Mouse (Mus musculus) urinary bladder, postnatal 10 days (tissue): Measurements from ENCODE around the gene Zcchc2.

ENCODE experiments used
- DNase-seq: peaks from one replicate; pipeline ENCODE4 v3.0.0; 2022; ENCODE audit warnings: low spot score

Zcchc2 gene

DNA sequence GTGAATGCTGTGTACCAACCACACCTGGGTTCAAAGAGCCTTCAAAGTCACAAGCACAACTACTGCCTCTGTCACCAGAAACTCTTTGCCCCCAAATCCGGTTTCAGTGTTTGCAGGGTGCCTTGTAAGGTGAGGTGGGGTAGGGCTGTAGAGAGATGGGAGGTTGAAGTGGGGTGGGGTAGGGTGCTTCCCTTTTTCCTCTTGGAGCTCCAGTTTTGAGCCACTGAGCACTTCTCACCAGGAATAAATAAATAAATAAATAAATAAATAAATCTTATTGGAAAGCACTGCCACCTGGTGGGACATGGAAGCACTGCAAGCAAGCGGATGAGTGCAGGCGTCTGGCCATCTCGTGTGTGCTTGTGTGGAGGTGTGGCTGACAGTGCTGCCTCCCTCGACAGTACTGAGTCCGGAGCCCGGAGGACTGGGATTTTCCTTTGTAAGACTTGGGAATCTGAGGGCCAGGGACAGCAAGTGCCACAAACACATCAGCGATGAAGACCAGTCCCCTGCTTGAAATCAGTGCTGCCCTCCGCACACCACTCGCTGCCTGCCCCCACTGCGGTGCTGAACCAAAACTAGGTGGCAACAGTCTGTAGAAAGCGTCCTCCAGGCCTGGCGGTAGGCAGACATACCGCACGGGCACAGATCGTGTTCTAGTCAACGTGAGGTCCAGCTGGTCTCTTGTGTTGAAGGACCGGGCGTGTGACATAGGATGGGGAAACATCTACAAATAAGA lies 46.8 kb downstream of the Zcchc2 start:
- no peak for DNase-seq

GRCm38 (mm10) chr1:106039326-106039725 lies 49.1 kb downstream of the Zcchc2 start:
- no peak for DNase-seq

GRCm38 (mm10) chr1:106040271-106040670 lies 50.1 kb downstream of the Zcchc2 start:
- no peak for DNase-seq

DNA sequence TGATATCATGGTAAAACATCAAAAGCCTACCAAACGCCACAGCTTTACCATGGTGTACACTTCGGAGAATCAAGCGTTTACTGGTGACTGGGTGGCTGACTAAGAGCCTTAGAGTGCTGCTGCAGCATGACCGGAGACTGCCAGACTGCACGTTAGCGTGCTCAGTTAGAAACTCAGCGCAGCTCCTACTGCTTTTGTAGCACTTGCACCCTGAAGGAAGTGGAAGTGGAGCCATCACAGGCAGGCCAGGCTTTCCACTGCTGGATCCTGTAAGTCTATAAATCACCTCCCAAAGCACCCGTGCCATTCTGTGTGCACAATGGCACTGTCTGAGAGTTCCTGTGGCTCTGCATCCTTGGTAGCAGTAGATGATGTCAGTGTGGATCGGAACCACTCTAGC lies 52.0 kb downstream of the Zcchc2 start:
- no peak for DNase-seq

DNA sequence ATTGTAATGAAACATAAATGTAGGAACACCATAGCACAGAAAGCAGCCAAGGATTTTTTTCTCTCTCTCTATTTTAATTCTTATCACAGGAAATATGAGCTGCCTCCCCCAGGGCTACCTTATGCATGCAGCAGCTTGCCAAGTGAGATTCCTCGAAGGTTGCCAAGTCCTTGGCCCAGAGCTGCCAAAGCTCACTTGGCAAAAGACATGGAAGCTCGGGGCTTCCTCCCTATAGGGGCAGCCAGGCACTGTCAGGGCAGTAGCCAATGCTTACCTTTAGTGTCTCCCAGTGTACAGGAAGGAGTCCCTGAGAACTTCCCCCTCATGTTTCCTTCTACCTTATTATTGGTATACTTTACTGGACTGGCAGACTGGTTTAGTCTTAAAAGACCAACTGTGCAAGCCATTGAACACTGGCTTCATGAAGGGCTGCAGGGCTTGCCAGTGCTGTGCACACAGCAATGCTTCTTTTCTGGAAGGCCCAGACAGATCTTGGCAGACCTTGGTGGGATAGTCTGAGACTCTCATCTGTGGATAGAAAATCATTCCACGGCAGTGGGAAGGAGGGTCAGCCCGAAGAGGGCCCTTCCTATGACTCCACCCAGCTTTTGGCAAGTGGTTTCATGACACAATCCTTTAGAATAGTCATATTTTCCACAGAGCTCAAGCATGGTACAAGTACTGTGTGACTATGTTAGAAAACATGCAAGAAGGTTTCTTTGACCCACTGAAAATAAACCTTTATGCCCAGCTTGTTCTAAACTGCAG lies 53.0 kb downstream of the Zcchc2 start:
- DNase-seq = no peak

GRCm38 (mm10) chr1:106049036-106049435 lies 58.8 kb downstream of the Zcchc2 start:
- no peak for DNase-seq

GRCm38 (mm10) chr1:106054978-106055377 lies 64.8 kb downstream of the Zcchc2 start:
- DNase-seq = no peak

DNA sequence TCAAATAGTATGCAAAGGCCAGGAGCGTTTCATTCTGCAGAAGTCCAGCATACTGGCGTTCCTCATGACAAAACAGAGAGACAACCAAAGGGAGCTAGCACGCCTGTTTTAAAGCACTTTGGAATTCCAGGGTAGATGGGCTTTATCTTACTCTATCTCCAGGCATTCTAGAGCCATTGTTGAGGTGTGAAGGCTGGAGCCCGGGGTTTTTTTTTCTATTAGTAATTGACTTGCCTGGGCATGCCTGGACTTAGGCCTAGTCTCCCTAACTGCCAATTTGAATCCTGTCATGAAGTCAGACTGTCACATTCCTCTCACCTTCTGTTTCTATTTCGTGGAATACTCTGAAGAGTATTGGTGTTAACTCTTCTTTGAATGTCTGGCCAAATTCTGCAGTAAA lies 68.1 kb downstream of the Zcchc2 start:
- no peak for DNase-seq

DNA sequence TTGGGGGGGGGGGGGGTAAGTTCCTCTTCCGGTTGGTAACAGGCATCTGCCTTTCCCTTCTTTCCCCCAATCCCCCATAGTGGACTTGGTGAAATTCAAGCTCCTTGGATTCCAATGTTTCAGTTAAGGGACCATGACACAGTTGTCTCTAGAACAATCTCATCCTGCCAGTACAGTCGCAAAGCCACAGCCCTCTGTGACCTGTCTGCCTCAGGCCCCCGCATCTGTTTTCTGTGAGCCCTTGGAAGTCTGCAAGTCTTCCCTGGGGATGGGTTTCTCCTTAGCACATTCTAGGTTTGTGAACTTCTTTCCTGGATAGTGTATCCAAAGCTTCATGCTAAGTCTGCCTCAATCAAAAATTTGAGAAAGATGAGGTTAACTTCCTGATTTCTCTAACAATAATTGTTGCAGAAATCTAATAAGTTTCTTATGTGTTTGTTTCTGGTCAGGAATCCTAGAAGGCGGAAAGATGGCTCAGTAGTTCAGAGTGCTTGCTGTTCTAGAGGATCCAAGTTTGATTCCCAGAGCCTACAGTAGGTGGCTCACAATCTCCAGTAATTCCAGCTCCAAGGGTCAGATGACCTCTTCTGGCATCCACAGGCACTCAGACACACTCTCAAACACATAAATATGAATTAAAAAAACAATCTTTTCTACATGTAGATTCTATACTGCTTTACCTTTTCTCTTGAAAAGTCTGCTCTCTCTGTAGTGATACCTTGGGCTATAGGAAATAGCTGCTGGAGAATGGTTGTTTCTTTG lies 69.5 kb downstream of the Zcchc2 start:
- no peak for DNase-seq

- DNase-seq = no peak
Measured at GRCm38 (mm10) chr1:106061185-106061910, 71.1 kb downstream of the Zcchc2 start.

- no peak for DNase-seq
Measured at GRCm38 (mm10) chr1:106062891-106063590, 72.8 kb downstream of the Zcchc2 start.

DNA sequence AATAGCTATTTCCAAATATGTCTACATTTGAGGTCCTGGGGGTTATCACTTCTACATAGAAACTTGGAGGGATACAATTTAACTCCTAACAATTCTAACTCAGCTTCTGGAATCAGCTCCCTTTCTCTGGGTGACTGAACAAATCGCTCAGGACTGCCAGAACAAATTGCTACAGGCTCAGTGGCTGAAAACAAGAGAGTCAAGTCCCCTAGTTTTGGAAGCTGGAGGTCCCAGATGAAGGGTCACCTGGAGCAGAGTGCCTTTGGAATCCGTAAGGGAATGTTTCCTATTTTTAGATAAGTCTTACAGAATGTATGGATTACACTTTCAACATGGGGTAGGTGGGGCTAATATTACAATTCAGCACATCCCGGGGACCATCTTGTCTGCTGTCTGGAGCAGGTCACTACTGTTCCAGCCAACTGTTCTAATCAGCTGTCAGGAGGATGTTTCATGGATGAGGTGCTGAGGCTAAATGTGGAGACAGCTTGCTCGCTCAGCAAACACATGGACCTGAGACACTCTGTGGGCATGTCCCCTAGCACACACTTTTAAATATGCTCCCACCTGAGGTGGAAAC lies 73.5 kb downstream of the Zcchc2 start:
- no peak for DNase-seq

GRCm38 (mm10) chr1:106064291-106064690 lies 74.1 kb downstream of the Zcchc2 start:
- no peak for DNase-seq

DNA sequence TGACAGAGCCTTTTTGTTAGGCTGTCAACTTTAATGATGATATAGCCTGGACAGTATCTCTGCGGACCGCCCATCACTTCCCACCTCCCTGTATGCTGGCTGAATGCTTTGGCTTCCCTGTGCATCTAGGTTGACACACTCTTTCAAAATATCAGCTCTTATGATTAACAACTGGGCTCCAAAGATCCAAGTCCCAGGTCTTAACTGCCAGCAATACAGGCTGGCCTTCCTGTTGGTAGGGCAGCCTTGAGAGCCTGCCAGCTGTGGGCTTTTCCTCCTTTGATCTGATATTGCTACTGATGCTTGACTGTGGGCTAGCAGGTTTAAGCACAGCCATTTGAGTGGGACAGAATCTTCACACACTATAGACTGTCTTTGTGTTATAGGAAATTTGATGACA lies 74.5 kb downstream of the Zcchc2 start:
- DNase-seq = no peak

GRCm38 (mm10) chr1:106065679-106066078 lies 75.5 kb downstream of the Zcchc2 start:
- no peak for DNase-seq

DNA sequence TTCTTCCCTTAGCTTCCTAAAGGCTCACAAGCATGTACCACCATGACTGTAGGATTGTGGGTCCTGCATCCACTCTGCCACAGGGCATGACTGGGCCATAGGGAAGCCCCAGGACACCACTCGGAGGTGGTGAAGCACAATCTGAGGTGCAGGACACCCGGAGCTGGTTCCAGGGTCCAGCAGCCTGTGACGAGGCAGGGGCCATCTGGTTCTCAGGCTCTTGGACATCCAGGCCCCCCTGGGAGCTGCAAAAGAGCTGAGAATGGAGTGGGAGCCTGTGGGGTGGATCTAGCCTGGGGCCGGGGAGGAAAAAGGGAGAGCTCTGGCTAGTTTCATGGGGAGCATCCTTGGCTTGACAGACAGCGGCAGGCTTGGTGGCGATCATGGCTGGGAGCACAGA lies 77.1 kb downstream of the Zcchc2 start:
- no peak for DNase-seq

- no peak for DNase-seq
Measured at GRCm38 (mm10) chr1:106069867-106070543, 79.8 kb downstream of the Zcchc2 start.

- no peak for DNase-seq
Measured at GRCm38 (mm10) chr1:106070814-106071213, 80.6 kb downstream of the Zcchc2 start.

DNA sequence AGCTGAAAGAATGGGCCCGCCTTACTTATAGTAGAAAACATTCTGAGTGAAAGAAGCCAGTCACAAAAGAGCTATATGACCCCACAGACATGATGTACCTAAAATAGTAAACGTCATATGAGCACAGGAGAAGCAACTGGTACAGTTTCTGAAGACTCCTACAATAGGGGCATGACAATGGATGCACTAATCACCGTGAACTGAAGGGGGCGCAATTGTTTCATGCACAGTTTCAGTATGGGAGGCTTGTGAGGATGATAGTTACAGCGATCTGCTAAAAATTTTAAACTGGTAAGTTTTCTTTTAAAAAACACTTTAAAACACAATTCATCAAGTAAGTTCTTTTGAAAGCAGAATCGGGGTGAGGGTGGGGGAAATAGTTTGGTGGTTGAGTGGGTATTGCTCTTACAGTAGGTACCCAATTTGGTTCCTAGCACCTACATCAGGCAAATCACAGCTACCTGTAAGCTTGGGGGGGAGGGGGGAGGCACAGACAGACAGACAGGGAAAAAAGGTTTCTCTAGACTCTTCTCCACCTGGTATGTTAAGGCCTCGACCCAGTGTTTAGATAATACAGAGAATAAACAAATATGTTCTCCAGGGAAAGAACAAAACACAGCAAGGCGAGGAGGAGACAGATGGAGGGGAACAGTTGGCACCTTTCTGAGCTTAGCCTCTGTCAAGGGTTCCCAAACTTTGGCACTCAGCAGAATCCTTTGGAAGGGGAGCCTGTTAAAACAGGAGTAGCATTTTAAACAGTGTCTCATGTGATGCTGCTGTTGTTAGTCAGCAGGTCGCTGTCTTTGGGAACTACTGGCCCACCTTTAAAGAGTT lies 81.2 kb downstream of the Zcchc2 start:
- DNase-seq = peak; percentile 48

DNA sequence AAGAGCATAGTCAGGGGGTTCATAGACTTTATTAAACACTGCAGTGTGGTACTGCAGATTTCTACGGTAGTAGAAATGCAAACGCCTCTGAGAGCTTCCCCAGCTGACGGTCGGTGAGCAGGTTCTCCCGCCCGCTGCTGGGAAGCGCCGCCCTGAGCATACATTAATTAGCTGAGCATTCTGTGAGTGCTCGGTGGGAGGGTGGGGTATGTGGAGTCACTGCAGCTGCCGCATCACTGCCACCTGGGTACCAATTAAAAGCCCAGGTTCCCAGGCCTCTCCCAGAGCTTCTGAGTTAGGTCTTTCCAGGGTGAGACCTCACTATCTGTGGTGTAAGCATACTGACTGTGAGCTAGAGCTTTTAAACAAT lies 81.8 kb downstream of the Zcchc2 start:
- DNase-seq = no peak
